Mouse (Mus musculus): ENCODE results near the gene Nptn. TPM values are rescaled to one million over a fixed set of nuclear protein-coding genes. Genes with fewer than 3 reads are reported as not detected.
A peak's percentile ranks its signal among the peaks of the same experiment; 100 is the strongest.

Gene Nptn
- total RNA-seq, 2 experiments from 2014 or later: 1,057 to 1,077 TPM

- DNase-seq (ENCODE audit: low spot score in 2 of 2): no peak
- intact Hi-C loops (cut with DNase I): no loop called here
These were observed 90.4 kb downstream of the Nptn start for GRCm38 (mm10) chr9:58672474-58672873.

GRCm38 (mm10) chr9:58674736-58675135, 92.7 kb downstream of the Nptn start:
- no peak for DNase-seq (ENCODE audit: low spot score in 2 of 2)
- intact Hi-C loops (cut with DNase I): no loop called here

DNA sequence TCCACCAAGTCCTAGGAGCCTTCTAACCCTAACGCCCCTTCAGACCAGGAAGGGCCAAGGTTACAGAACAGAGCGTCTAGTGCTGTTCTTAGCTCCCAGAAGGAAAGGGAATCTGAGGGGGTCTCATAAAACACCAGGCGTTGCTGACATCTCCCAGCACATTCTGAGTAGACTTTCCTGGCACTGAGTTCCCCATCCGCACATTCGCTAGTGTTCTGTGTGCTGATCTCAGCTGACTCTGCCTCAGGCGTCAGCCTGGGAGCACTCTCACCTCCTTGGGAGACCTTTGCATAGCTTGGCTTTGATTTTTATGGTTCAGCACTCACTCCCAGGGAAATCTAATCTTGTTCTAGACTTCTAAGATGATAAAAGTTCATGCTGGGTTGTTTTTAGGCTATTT, 93.3 kb downstream of the Nptn start:
- intact Hi-C loops (cut with DNase I): no loop called here
- no peak for DNase-seq (ENCODE audit: low spot score in 2 of 2)

- intact Hi-C loops (cut with DNase I): no loop called here
These were observed 99.4 kb downstream of the Nptn start for GRCm38 (mm10) chr9:58681411-58681810.

DNA sequence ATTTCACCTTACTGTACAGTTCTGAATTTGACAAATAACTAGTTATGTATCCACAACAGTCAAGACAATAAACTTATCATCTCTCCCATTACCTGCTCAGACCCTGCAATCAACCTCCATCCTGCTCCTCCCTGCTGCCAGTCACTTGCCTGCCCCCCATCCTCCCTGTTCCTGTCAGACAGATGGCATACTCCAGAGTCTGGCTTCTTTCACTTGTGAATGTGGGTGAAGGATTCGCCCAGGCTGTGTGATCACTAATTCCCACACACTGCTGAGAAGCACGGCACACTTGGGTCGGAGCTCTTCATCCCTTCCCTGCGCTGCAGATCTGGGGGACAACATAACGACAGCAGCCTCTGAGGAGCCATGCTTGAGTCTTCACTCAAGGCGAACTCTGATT, 100.1 kb downstream of the Nptn start:
- intact Hi-C loops (cut with DNase I): no loop called here
- peak in 1 of 2 experiments; percentile 53 for DNase-seq (ENCODE audit: low spot score in 2 of 2)

More at GRCm38 (mm10) chr9:58681411-58681810, 99.4 kb downstream of the Nptn start:
- DNase-seq (ENCODE audit: low spot score in 2 of 2): no peak

GRCm38 (mm10) chr9:58683372-58683771, 101.3 kb downstream of the Nptn start:
- no peak for DNase-seq (ENCODE audit: low spot score in 2 of 2)
- intact Hi-C loops (cut with DNase I): no loop called here

GRCm38 (mm10) chr9:58685290-58685689, 103.2 kb downstream of the Nptn start:
- no peak for DNase-seq (ENCODE audit: low spot score in 2 of 2)
- intact Hi-C loops (cut with DNase I): no loop called here

- intact Hi-C loops (cut with DNase I): no loop called here
- no peak for DNase-seq (ENCODE audit: low spot score in 2 of 2)
These were observed 106.0 kb downstream of the Nptn start for GRCm38 (mm10) chr9:58688076-58688475.

- intact Hi-C loops (cut with DNase I): no loop called here
- no peak for DNase-seq (ENCODE audit: low spot score in 2 of 2)
These were observed 108.7 kb downstream of the Nptn start for GRCm38 (mm10) chr9:58690701-58691100.

DNA sequence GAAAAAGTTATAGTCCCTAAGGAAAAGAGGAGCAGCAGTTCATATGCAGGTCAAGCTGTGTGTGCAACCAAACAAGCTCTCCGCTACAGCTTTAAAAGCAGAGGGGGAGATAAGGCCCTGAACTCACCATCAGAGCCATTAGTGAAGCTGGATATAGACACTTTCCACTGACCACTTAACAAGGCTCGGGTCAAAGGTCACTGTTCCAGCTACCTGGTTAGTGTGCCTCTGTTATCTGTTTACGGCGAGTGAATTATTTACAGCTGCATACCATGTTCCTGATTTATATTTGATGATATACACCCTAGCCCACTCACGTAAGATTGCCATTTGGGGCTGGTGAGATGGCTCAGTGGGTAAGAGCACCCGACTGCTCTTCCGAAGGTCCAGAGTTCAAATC, 109.4 kb downstream of the Nptn start:
- intact Hi-C loops (cut with DNase I): no loop called here

DNA sequence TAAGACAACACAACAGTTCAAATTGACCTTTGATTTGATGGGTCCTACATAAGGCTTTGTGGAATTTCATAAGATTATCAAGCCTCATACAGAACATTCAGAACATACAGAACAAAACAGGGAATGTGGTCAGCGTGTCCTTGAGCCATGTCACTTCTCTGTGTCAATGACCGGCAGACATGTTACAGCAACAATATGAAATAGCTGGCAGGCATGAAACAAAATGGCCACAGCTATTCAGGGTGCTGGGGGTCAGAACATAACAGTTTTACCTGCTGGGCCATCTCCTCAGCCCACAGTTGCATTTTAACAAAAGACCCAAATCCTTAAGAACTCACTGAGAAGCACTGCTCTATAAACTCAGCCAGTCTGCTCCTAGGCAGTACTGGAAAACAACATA, 116.4 kb downstream of the Nptn start:
- intact Hi-C loops (cut with DNase I): no loop called here
- DNase-seq (ENCODE audit: low spot score in 2 of 2): no peak

More for the DNA sequence above, 109.4 kb downstream of the Nptn start:
- no peak for DNase-seq (ENCODE audit: low spot score in 2 of 2)

DNA sequence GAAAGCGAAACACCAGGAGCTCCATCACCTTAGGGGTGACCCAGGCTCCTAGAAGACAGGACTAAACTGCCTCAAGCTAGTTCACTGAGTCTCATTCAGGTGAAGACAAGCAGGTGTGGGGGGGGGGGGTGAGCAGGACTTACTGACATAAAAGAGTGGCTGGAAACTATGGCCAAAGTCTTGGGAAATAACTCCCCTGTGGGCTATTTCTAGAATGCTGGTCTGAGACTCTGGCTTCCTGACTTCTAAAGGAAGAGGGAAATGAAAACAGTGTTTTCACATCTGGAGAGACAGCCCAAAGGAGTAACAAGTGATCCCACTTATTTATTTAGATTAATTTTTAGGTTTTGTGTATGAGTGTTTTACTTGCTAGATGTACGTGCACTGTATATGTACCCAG, 119.7 kb downstream of the Nptn start:
- no peak for DNase-seq (ENCODE audit: low spot score in 2 of 2)
- intact Hi-C loops (cut with DNase I): no loop called here

GRCm38 (mm10) chr9:58703766-58704165, 121.7 kb downstream of the Nptn start:
- DNase-seq (ENCODE audit: low spot score in 2 of 2): no peak
- intact Hi-C loops (cut with DNase I): no loop called here

DNA sequence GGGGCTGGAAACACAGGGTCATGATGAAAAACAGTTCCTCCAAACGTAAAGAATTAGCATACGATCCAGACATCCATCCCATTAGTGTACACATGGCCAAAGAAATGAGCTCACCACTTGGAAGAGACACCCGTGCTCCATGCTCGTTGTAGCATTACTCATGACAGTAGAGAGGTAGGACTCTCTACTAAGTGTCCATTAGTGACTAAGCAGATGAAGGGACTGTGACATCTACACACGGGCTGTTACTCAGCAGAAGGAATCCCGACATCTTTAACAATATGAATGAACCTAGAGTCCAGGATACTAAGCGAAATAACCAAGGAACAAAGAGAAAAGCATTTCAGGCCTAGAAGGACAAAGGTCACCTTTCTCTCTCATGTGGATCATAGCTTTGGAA, 124.0 kb downstream of the Nptn start:
- intact Hi-C loops (cut with DNase I): no loop called here
- no peak for DNase-seq (ENCODE audit: low spot score in 2 of 2)

Other genes with a start within 250 kb of the Nptn start
- gene Tbc1d21, start 211.8 kb upstream of the Nptn start, total RNA-seq (2021): not detected
- 100 to 1,000 TPM; 221 to 222 TPM for gene Insyn1, start 93.6 kb upstream of the Nptn start, total RNA-seq (2021)
- gene Cd276, start 26.8 kb upstream of the Nptn start, total RNA-seq (2021): 1 to 10 TPM; 8.2 to 8.7 TPM
- not detected for gene Rec114, start 161.7 kb downstream of the Nptn start, total RNA-seq (2021)
- 1 to 10 TPM; 7.2 to 7.8 TPM for gene Hcn4, start 241.2 kb downstream of the Nptn start, total RNA-seq (2021)